Mouse (Mus musculus): ENCODE results near the gene Gng10. TPM values are rescaled to one million over a fixed set of nuclear protein-coding genes. Genes with fewer than 3 reads are reported as not detected.

Gene Gng10
- total and polyA plus RNA-seq, 3 experiments = 55.6 to 189 (median 78.6) TPM

GRCm38 (mm10) chr4:59043074-59043473 lies 8.2 kb downstream of the Gng10 start:
- H3K9ac ChIP-seq (ENCODE audit: insufficient read depth, low read depth) = no peak overlapping the region
- H3K4me3 ChIP-seq (replicated peaks in 1 of 3; ENCODE audit: low read depth in 2 of 3, low read length in 2 of 3, poor library complexity in 1 of 3) = no peak overlapping the region
- peaks cover 0 to 23% of the 10 kb centered on the region in 2 experiments; a peak in 2 of 4 replicates for H3K4me1 ChIP-seq (ENCODE audit: control insufficient read depth in 1 of 2, insufficient read depth in 2 of 2)
- in situ Hi-C loops (cut with MboI; ENCODE audit: low pct_ligation_motif_present, low pct_unique_long_range_greater_than_20kb, low sequenced_read_pairs) (loop anchor here (10.0 kb wide), 1 partner anchor 48 kb away; the partner anchor contains the start of gene Dnajc25), dilution Hi-C loops (cut with MboI; ENCODE audit: extremely low pct_ligation_motif_present, extremely low pct_unique_long_range_greater_than_20kb, low sequenced_read_pairs) (no loop called here)
- no peak overlapping the region for H3K4me2 ChIP-seq (ENCODE audit: insufficient read depth, low read depth, poor library complexity, severe bottlenecking)
- H3K27ac ChIP-seq (ENCODE audit: insufficient read depth, low read depth) = no peak overlapping the region
- H3K79me2 ChIP-seq (replicated peaks; ENCODE audit: control insufficient read depth, extremely low read depth, insufficient read depth, poor library complexity, severe bottlenecking) = no peaks in the 10 kb centered on the region
- peaks cover 13 to 46% of the 10 kb centered on the region in 2 experiments for H3K36me3 ChIP-seq (replicated peaks in 1 of 2; ENCODE audit: control insufficient read depth in 1 of 2, insufficient read depth in 1 of 2, low read length in 1 of 2)
- no peaks in the 10 kb centered on the region for H3K9me3 ChIP-seq (replicated peaks; ENCODE audit: low read length)
- TF ChIP-seq MXI1 (IDR thresholded peaks at IDR 0.05; ENCODE audit: low read depth, low read length) (no peak), TCF12 (IDR thresholded peaks at IDR 0.05; ENCODE audit: low read depth, low read length) (no peak), TBP (conservative IDR thresholded peaks at IDR 0.05; ENCODE audit: low read depth, low read length) (no peak), EP300 (IDR thresholded peaks at IDR 0.05; ENCODE audit: low read length) (peak; percentile 10; the same call in 1 of the 2 replicates), CTCF (conservative IDR thresholded peaks at IDR 0.05 in 1 of 2, IDR thresholded peaks at IDR 0.05 in 1 of 2; ENCODE audit: low read depth in 2 of 2, low read length in 2 of 2) (peak in 1 of 2 experiments; percentile 9; a peak in 1 of 4 replicates), NRF1 (IDR thresholded peaks at IDR 0.05; ENCODE audit: low read depth, low read length) (no peak), RCOR1 (conservative IDR thresholded peaks at IDR 0.05; ENCODE audit: low read depth, low read length) (no peak), USF1 (IDR thresholded peaks at IDR 0.05; ENCODE audit: low read depth, low read length) (no peak), PAX5 (IDR thresholded peaks at IDR 0.05; ENCODE audit: low read length) (no peak), ZNF384 (IDR thresholded peaks at IDR 0.05; ENCODE audit: low read depth, low read length) (no peak)
- H3K27me3 ChIP-seq (replicated peaks) = no peaks in the 10 kb centered on the region
- peak; percentile 12 for DNase-seq (ENCODE audit: extremely low read depth)

- Histone ChIP-seq H3K4me3 (replicated peaks in 1 of 3; ENCODE audit: low read depth in 2 of 3, low read length in 2 of 3, poor library complexity in 1 of 3) (no peak overlapping the region), H3K4me1 (ENCODE audit: control insufficient read depth in 1 of 2, insufficient read depth in 2 of 2) (peaks cover 0 to 19% of the 10 kb centered on the region in 2 experiments; a peak in 2 of 4 replicates), H3K4me2 (ENCODE audit: insufficient read depth, low read depth, poor library complexity, severe bottlenecking) (no peak overlapping the region), H3K27ac (ENCODE audit: insufficient read depth, low read depth) (no peak overlapping the region), H3K9ac (ENCODE audit: insufficient read depth, low read depth) (no peak overlapping the region), H3K9me3 (replicated peaks; ENCODE audit: low read length) (no peaks in the 10 kb centered on the region), H3K79me2 (replicated peaks; ENCODE audit: control insufficient read depth, extremely low read depth, insufficient read depth, poor library complexity, severe bottlenecking) (no peaks in the 10 kb centered on the region), H3K27me3 (replicated peaks) (no peaks in the 10 kb centered on the region), H3K36me3 (replicated peaks in 1 of 2; ENCODE audit: control insufficient read depth in 1 of 2, insufficient read depth in 1 of 2, low read length in 1 of 2) (peaks cover 13 to 40% of the 10 kb centered on the region in 2 experiments)
- TF ChIP-seq MAZ (IDR thresholded peaks at IDR 0.05; ENCODE audit: low read depth, low read length) (no peak), PAX5 (IDR thresholded peaks at IDR 0.05; ENCODE audit: low read length) (no peak), NELFE (IDR thresholded peaks at IDR 0.05; ENCODE audit: low read depth, low read length) (no peak), JUND (conservative IDR thresholded peaks at IDR 0.05; ENCODE audit: low read depth, low read length) (no peak), HCFC1 (IDR thresholded peaks at IDR 0.05; ENCODE audit: low read depth, low read length) (no peak), MEF2A (IDR thresholded peaks at IDR 0.05; ENCODE audit: borderline replicate concordance, low read depth, low read length) (no peak), MYC (IDR thresholded peaks at IDR 0.05; ENCODE audit: low read depth, low read length) (no peak), E2F4 (IDR thresholded peaks at IDR 0.05; ENCODE audit: insufficient replicate concordance, low read depth, low read length) (no peak), RAD21 (IDR thresholded peaks at IDR 0.05; ENCODE audit: low read depth, low read length) (no peak), ETS1 (conservative IDR thresholded peaks at IDR 0.05; ENCODE audit: low read depth, low read length) (no peak), MAX (IDR thresholded peaks at IDR 0.05; ENCODE audit: low read length) (no peak), NRF1 (IDR thresholded peaks at IDR 0.05; ENCODE audit: low read depth, low read length) (no peak), ZC3H11A (IDR thresholded peaks at IDR 0.05; ENCODE audit: low read depth, low read length) (no peak), TCF12 (IDR thresholded peaks at IDR 0.05; ENCODE audit: low read depth, low read length) (no peak), MAFK (IDR thresholded peaks at IDR 0.05; ENCODE audit: insufficient replicate concordance, low read length) (no peak), ZNF384 (IDR thresholded peaks at IDR 0.05; ENCODE audit: low read depth, low read length) (no peak), ELF1 (IDR thresholded peaks at IDR 0.05; ENCODE audit: low read depth, low read length) (no peak), USF1 (IDR thresholded peaks at IDR 0.05; ENCODE audit: low read depth, low read length) (no peak), SMC3 (IDR thresholded peaks at IDR 0.05; ENCODE audit: low read depth, low read length) (no peak)
- dilution Hi-C loops (cut with MboI; ENCODE audit: extremely low pct_ligation_motif_present, extremely low pct_unique_long_range_greater_than_20kb, low sequenced_read_pairs) = no loop called here
- in situ Hi-C loops (cut with MboI; ENCODE audit: low pct_ligation_motif_present, low pct_unique_long_range_greater_than_20kb, low sequenced_read_pairs) = loop anchor here (10.0 kb wide), 1 partner anchor 49 kb away; the partner anchor contains the start of gene Dnajc25
- no peak for DNase-seq (ENCODE audit: extremely low read depth)
Observed at GRCm38 (mm10) chr4:59043891-59044290, 9.0 kb downstream of the Gng10 start.
